ENCODE assay signal across 9 mouse cellular contexts in genomic region chrX:170674885-170675876, GRCm38 (mm10). TPM values are rescaled to one million over a fixed set of nuclear protein-coding genes. Genes with fewer than 3 reads are reported as not detected.
A peak's percentile ranks its signal among the peaks of the same experiment; 100 is the strongest.
DNase-seq lines count a peak whose midpoint lies in the region; ATAC-seq lines count a peak whose summit lies in the region.
"Had no signal": no experiment of that assay in that cellular context is flagged by ENCODE, and none has a peak within 500 bp of the region (broad histone marks: within the 10 kb centered on the region; RNA-seq: fewer than 3 reads in every experiment).

No protein-coding gene starts in this region.

- no peak overlapping the region for H3K9ac ChIP-seq in forebrain, embryonic 13.5 days
- no peak overlapping the region for H3K9ac ChIP-seq in forebrain, embryonic 16.5 days (replicated peaks; ENCODE audit: low read depth, low read length)

- H3K27ac ChIP-seq in forebrain, embryonic 13.5 days = no peak overlapping the region
- no peak overlapping the region for H3K27ac ChIP-seq in forebrain, embryonic 16.5 days (ENCODE audit: low read length)
- H3K27ac ChIP-seq in limb, embryonic 10.5 days = no peak overlapping the region

- no peak for ATAC-seq in forebrain, embryonic 13.5 days
- no peak; the same call in 1 of the 2 replicates for ATAC-seq in forebrain, embryonic 16.5 days
- peak; percentile 46 for ATAC-seq in neutrophil, adult 5-6 weeks (ENCODE audit: extremely low read depth, insufficient number of reproducible peaks, low FRiP score, poor library complexity, severe bottlenecking)

- 85% methylated on average over 39 of the region's 39 CpGs for WGBS in forebrain, embryonic 13.5 days
- WGBS in forebrain, embryonic 16.5 days = 89% methylated on average over 36 of the region's 39 CpGs
- 83% methylated on average over 39 of the region's 39 CpGs for WGBS in limb, embryonic 10.5 days

- DNase-seq in right cerebral cortex, postnatal 14 days = peak; percentile 34
- no peak for DNase-seq in right cerebral cortex, adult 2 months (ENCODE audit: low spot score in 2 of 2)
- DNase-seq in embryo, embryonic 10.5 days (ENCODE audit: low spot score) = peak; percentile 34
- peak; percentile 53 for DNase-seq in limb, embryonic 10.5 days (ENCODE audit: low spot score)
- no peak for DNase-seq in frontal cortex, postnatal 14 days (ENCODE audit: low spot score in 2 of 2)

- H3K4me2 ChIP-seq in forebrain, embryonic 13.5 days = no peak overlapping the region
- no peak overlapping the region for H3K4me2 ChIP-seq in forebrain, embryonic 16.5 days (ENCODE audit: low read length)

- no peaks in the 10 kb centered on the region for H3K27me3 ChIP-seq in forebrain, embryonic 13.5 days
- H3K27me3 ChIP-seq in forebrain, embryonic 16.5 days (replicated peaks; ENCODE audit: control insufficient read depth, insufficient read depth, low read length) = no peaks in the 10 kb centered on the region
- no peaks in the 10 kb centered on the region for H3K27me3 ChIP-seq in limb, embryonic 10.5 days (ENCODE audit: low read depth, poor library complexity, severe bottlenecking)

- no peaks in the 10 kb centered on the region for H3K4me1 ChIP-seq in forebrain, embryonic 13.5 days
- H3K4me1 ChIP-seq in forebrain, embryonic 16.5 days (replicated peaks; ENCODE audit: control insufficient read depth, insufficient read depth, low read length) = no peaks in the 10 kb centered on the region
- H3K4me1 ChIP-seq in limb, embryonic 10.5 days = no peaks in the 10 kb centered on the region

- H3K9me3 ChIP-seq in forebrain, embryonic 13.5 days (replicated peaks) = peaks cover 52% of the 10 kb centered on the region
- H3K9me3 ChIP-seq in forebrain, embryonic 16.5 days (ENCODE audit: control insufficient read depth, low read length) = peaks cover 47% of the 10 kb centered on the region
- H3K9me3 ChIP-seq in limb, embryonic 10.5 days (replicated peaks) = peaks cover 50% of the 10 kb centered on the region

- peak overlapping the region; percentile 17; the same call in 1 of the 2 replicates for H3K4me3 ChIP-seq in forebrain, embryonic 13.5 days
- no peak overlapping the region for H3K4me3 ChIP-seq in forebrain, embryonic 16.5 days (replicated peaks; ENCODE audit: low read length)
- peak overlapping the region; percentile 29; the same call in 1 of the 2 replicates for H3K4me3 ChIP-seq in limb, embryonic 10.5 days

- peaks cover 40% of the 10 kb centered on the region for H3K36me3 ChIP-seq in forebrain, embryonic 13.5 days (ENCODE audit: poor library complexity, severe bottlenecking)
- peaks cover 9% of the 10 kb centered on the region for H3K36me3 ChIP-seq in forebrain, embryonic 16.5 days (ENCODE audit: control insufficient read depth, insufficient read depth)
- H3K36me3 ChIP-seq in limb, embryonic 10.5 days = peaks cover 52% of the 10 kb centered on the region

RNA-seq across cellular contexts. Expression of gene Asmt, which starts 2.7 kb away (rescaled TPM):
- not detected in 2 replicates for polyA plus RNA-seq in forebrain, embryonic 13.5 days (2015; fragmentation: Nextera tagmentation; extraction: Ambion mirVana)
- polyA plus RNA-seq in forebrain, embryonic 16.5 days (2015; fragmentation: Nextera tagmentation; extraction: Ambion mirVana) = not detected in 2 replicates
- polyA plus RNA-seq in limb, embryonic 10.5 days (2016; fragmentation: Nextera tagmentation; extraction: Ambion mirVana) = not detected in 2 replicates
- total RNA-seq in neutrophil, adult 5-6 weeks (2017) = not detected in 2 replicates
- total RNA-seq: gastrocnemius, postnatal 36 days had no signal

Comparison
In these comparisons a context has a peak if more than half of its experiments do, and no peak if none do; other contexts are left out.
1. DNase-seq: peak in right cerebral cortex, postnatal 14 days (single experiment), embryo, embryonic 10.5 days (single experiment) and limb, embryonic 10.5 days (single experiment); none in right cerebral cortex, adult 2 months (0 of 2) and frontal cortex, postnatal 14 days (0 of 2).